Mouse (Mus musculus): ENCODE measurements around the gene Safb2. TPM values are rescaled to one million over a fixed set of nuclear protein-coding genes. Genes with fewer than 3 reads are reported as not detected.

Gene Safb2
- 33.0 TPM for polyA plus RNA-seq (2014; fragmentation: Illumina TruSeq; extraction: RNeasy Lipid Tissue Mini Kit (QIAGEN cat#74804); ENCODE audit: low replicate concordance)

DNA sequence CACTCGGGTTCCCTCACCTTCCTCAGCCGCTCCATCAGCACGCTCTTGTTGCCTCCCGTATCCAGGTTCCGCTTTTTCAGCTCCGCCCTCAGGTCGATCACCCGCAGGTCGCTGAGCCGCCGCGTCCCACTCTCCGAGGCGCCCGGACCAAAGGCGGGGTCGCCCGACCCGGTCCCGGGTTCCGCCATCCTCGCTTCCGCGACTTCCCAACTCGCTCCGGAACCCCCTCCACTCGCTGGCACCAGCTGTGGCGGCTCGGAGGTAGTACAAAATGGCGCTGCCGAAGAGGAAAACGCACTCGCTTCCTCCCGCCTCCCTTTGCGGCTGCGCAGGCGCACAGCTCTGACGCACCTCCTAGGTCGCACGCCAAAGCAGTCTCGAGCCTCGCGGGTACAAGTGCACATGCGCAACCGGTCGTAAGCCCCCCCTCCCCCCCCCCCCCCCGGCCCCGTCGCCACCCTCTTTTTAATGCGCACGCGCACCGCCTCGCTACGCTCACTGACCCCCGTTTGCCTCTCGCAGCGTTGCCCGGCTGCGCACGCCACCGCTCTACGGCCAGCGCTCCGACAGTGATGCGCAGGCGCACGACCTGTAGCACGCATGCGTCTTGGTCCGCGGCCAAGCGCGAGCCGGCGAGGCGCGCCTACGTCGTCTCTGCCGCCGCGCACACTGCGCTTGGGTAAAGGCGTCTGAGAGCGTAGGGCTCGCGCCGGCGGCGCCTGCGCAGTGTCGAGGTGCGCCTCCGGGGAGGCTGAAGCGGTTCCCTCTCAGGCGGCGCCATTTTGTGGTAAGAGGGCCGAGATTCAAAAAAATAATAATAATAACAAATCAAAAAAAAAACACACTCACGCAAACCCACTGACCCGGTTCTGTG is at the start of gene Safb2, which contains the start of gene Safb:
Gene Safb2, minus strand, starts transcription at position 329 of the 874 bp plus-strand sequence.
Gene Safb, plus strand, starts transcription at position 569 of the 874 bp plus-strand sequence.

GRCm38 (mm10) chr17:56627530-56628277 is 43.3 kb upstream of the Safb2 start, which contains the start of gene Catsperd:
Gene Catsperd, plus strand, starts transcription at chr17:56628143.

DNA sequence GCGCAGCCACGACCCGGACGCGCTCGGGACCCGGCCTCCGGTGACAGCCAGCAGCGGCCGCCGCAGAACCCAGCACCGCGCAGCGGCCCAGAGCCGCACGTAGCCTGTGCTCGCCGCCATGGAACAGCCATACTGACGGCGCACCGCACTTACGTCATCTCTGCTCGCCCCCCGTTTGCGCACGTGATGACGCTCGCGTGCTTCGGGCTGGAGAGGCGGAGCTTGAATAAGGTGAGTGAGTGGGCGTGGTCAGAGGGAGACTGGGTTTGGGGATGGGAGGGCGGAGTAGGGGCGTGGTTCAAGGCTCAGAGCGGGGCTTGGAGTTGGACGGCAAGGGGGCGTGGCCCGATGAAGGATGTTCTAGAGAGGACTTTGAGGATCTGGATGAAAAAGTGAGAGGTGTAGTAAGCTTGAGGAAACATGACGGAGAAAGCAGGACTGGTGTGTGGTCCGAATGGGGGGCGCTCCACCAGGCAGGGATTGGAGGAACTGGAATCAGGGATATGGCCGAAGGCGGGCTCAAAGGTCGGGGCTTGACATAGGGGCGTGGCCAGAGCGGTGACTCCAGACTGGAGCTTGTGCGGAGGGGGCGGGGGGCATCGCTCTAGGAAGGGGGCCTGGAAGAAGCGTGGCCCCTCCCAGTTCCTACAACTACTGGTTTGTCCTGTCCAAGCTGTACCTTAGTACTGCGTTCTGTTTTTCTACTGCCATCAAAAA is 42.5 kb upstream of the Safb2 start, which contains the start of gene Lonp1:
Gene Lonp1, minus strand, starts transcription at position 134 of the 717 bp plus-strand sequence.

GRCm38 (mm10) chr17:56613236-56613844 is 29.0 kb upstream of the Safb2 start, which contains the start of gene Rpl36:
Gene Rpl36, plus strand, starts transcription at chr17:56613416.

GRCm38 (mm10) chr17:56609452-56610171 is 25.2 kb upstream of the Safb2 start, which contains the start of gene 2410015M20Rik:
Gene 2410015M20Rik, minus strand, starts transcription at chr17:56609771.

GRCm38 (mm10) chr17:56554122-56554551 is 30.2 kb downstream of the Safb2 start, which contains the start of gene Gm20219:
Gene Gm20219, minus strand, starts transcription at chr17:56554387.

DNA sequence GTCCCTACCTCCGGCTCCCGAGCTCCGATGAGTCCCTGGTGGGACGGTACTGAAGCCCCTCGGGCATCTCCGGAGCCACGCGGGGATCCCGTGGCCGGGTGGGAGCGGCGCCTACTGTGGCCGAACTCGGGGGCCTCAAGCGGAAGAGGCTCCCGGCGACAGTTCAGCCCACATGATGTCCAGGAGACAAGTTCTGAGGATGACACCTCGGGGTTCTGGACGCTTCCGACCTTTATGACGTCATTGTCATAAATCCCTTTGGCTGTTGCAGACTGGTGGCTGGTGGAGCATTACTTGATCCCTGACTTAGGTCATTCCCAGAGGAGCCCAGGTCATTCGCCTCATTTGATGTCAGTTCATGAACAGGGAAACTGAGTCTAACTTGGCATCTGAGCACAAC is 72.1 kb downstream of the Safb2 start, which contains the start of gene Znrf4:
Gene Znrf4, minus strand, starts transcription at position 122 of the 400 bp plus-strand sequence.

Other genes with a start within 250 kb of the Safb2 start
- 0.37 TPM for gene Ptprs, start 108.1 kb downstream of the Safb2 start, polyA plus RNA-seq (2014; fragmentation: Illumina TruSeq; extraction: RNeasy Lipid Tissue Mini Kit (QIAGEN cat#74804); ENCODE audit: low replicate concordance)
- gene Znrf4, start 72.2 kb downstream of the Safb2 start, polyA plus RNA-seq (2014; fragmentation: Illumina TruSeq; extraction: RNeasy Lipid Tissue Mini Kit (QIAGEN cat#74804); ENCODE audit: low replicate concordance): not detected
- gene Gm20219, start 30.2 kb downstream of the Safb2 start, polyA plus RNA-seq (2014; fragmentation: Illumina TruSeq; extraction: RNeasy Lipid Tissue Mini Kit (QIAGEN cat#74804); ENCODE audit: low replicate concordance): 0.45 TPM
- gene Safb, start 240 bp upstream of the Safb2 start, polyA plus RNA-seq (2014; fragmentation: Illumina TruSeq; extraction: RNeasy Lipid Tissue Mini Kit (QIAGEN cat#74804); ENCODE audit: low replicate concordance): 8.7 TPM
- 1.7 TPM for gene 2410015M20Rik, start 25.2 kb upstream of the Safb2 start, polyA plus RNA-seq (2014; fragmentation: Illumina TruSeq; extraction: RNeasy Lipid Tissue Mini Kit (QIAGEN cat#74804); ENCODE audit: low replicate concordance)
- not detected for gene Rpl36, start 28.8 kb upstream of the Safb2 start, polyA plus RNA-seq (2014; fragmentation: Illumina TruSeq; extraction: RNeasy Lipid Tissue Mini Kit (QIAGEN cat#74804); ENCODE audit: low replicate concordance)
- gene Lonp1, start 42.3 kb upstream of the Safb2 start, polyA plus RNA-seq (2014; fragmentation: Illumina TruSeq; extraction: RNeasy Lipid Tissue Mini Kit (QIAGEN cat#74804); ENCODE audit: low replicate concordance): 1.2 TPM
- gene Catsperd, start 43.6 kb upstream of the Safb2 start, polyA plus RNA-seq (2014; fragmentation: Illumina TruSeq; extraction: RNeasy Lipid Tissue Mini Kit (QIAGEN cat#74804); ENCODE audit: low replicate concordance): 0.26 TPM
- 0.89 TPM for gene Ranbp3, start 88.7 kb upstream of the Safb2 start, polyA plus RNA-seq (2014; fragmentation: Illumina TruSeq; extraction: RNeasy Lipid Tissue Mini Kit (QIAGEN cat#74804); ENCODE audit: low replicate concordance)
- not detected for gene Ndufa11, start 133.2 kb upstream of the Safb2 start, polyA plus RNA-seq (2014; fragmentation: Illumina TruSeq; extraction: RNeasy Lipid Tissue Mini Kit (QIAGEN cat#74804); ENCODE audit: low replicate concordance)
- gene Vmac, start 133.4 kb upstream of the Safb2 start, polyA plus RNA-seq (2014; fragmentation: Illumina TruSeq; extraction: RNeasy Lipid Tissue Mini Kit (QIAGEN cat#74804); ENCODE audit: low replicate concordance): 3.3 TPM
- gene Nrtn, start 172.9 kb upstream of the Safb2 start, polyA plus RNA-seq (2014; fragmentation: Illumina TruSeq; extraction: RNeasy Lipid Tissue Mini Kit (QIAGEN cat#74804); ENCODE audit: low replicate concordance): not detected
- gene Dus3l, start 180.2 kb upstream of the Safb2 start, polyA plus RNA-seq (2014; fragmentation: Illumina TruSeq; extraction: RNeasy Lipid Tissue Mini Kit (QIAGEN cat#74804); ENCODE audit: low replicate concordance): 1.4 TPM
- gene Prr22, start 185.7 kb upstream of the Safb2 start, polyA plus RNA-seq (2014; fragmentation: Illumina TruSeq; extraction: RNeasy Lipid Tissue Mini Kit (QIAGEN cat#74804); ENCODE audit: low replicate concordance): not detected
- 0.11 TPM for gene Rfx2, start 246.4 kb upstream of the Safb2 start, polyA plus RNA-seq (2014; fragmentation: Illumina TruSeq; extraction: RNeasy Lipid Tissue Mini Kit (QIAGEN cat#74804); ENCODE audit: low replicate concordance)